Mouse (Mus musculus) T-helper 2 cell (primary cell): ENCODE measurements at regions not wholly inside any gene's neighbourhood (a gene's known extent, or its start where the extent isn't known, plus 50 kb on each side); places are given as distances from the start of the nearest gene placed in this dataset.

ENCODE experiments used
- in situ Hi-C: fragments of 300-600 bp; cut with MboI, MseI; formaldehyde crosslinking; loops from one replicate; pipeline ENCODE4 v1.15.1; 2025; ENCODE audit warnings: high pct_unique_total_duplicates

DNA sequence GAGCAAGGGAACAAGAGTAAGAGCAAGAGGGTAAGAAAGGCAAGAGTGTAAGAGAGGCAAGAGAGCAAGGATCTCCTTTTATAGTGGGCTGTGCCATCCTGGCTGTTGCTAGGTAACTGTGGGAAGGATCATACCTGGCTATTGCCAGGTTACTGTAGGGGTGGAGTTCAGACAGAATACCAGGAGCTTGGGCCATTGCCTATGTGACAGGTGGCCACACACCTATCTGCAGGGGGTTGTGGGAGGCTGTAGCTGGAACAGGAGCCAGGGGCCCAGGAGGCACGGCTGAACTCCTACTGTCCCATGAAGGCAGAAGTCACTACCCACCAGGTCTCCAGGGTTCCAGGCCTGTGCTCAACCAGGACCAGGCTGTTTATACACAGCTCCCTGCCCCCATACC, 1149.0 kb downstream of the 9330182O14Rik start:
- in situ Hi-C loops = no loop called here

DNA sequence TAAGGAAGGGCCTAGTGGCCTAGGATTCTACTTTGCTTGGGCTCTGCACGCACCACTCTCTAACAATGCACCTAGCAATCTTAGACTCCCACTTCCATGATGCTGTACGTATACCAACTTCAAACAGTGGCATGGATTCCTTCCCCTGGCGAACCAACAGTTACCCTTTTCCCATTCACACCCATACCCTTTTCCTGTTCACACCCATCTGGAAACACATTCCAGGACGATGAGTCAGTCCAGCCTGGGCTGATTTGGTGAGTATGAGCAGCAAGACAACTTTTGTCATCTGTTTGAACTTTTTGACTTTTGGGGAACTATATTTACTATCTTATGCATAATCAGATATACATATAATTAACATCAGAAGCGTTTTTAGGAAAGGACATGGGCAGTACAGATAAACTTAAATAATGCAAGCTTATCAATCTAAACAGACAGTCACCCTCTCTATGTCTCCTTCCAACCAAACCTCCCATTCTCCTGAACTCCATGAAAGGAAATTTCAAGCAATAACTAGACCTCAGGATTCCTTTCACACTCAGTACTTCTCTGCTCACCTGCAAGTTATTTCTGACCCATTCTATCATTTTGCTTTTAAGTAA, 1152.7 kb downstream of the 9330182O14Rik start:
- in situ Hi-C loops = no loop called here

DNA sequence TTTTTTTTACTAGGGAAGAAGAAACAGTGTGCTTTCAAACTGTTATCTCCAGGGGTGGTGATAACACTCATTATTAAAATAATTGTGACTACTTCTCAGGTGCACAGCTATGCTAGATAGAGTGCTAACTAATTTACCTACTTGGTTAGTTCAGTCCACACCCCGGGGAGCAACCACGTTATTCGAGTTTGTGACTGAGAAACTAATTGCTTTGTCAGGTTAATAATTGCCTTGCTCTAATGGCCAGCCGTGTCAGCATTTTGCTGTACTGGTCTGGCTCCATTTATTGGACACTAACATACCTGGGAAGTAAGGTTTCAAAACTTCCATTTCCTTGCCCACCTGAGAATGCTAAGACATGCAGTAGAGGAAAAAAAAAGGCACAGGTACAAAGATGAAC, 1163.3 kb downstream of the 9330182O14Rik start:
- in situ Hi-C loops = no loop called here

- in situ Hi-C loops = no loop called here
Measured at GRCm38 (mm10) chr15:41306638-41307037, 1172.5 kb downstream of the 9330182O14Rik start.

GRCm38 (mm10) chr15:41311728-41312320, 1177.7 kb downstream of the 9330182O14Rik start:
- in situ Hi-C loops = no loop called here

DNA sequence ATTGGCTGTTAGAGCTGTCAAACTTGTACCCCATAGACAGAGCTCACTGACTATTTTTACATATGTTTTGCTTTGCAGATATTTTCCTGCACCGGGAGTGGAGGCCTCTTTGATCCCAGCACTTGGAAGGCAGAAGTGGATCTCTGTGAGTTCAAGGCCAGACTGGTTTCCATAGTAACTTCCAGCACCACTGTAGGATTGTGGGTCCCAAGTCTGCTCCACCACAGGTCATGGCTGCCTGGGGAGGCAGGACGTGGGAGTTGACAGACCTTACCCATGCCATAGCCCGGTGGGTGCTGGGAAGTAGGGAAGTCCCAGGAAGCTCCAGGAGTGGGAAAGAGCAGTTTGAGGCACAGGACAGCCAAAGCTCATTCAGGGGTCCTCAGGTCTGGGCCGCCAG, 1180.8 kb downstream of the 9330182O14Rik start:
- in situ Hi-C loops = no loop called here

DNA sequence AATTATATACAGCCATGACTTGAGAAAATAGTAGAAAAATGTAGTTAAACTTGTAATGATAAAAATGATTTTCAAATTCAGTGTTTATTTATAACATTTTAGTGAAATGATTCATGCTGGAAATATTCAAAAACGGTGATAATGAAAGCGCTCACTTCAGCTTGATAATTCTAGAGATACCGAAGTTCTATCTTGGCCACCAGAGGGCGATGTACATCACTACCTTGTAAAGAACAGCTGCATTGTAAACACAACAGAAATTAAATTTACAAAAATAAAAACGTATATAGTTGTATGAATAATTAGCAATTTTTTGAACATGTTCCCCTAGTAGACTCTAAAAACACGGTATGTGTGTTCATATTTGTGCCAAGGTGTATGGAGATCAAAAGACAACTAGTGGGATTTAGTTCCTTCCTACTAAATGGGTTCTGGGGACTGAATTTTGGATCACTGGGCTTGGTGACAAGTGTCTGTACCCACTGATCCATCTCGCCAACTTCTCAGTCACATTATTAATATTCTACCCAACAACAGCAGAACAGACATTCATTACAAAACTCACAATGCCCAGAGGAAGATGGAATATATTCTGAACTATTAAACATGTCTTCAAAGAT, 1191.6 kb downstream of the 9330182O14Rik start:
- in situ Hi-C loops = loop anchor here (25.0 kb wide), 1 partner anchor 337 kb away; no protein-coding TSS in a partner anchor

GRCm38 (mm10) chr15:41329286-41329685, 1195.1 kb downstream of the 9330182O14Rik start:
- in situ Hi-C loops = loop anchor here (25.0 kb wide), 1 partner anchor 333 kb away; no protein-coding TSS in a partner anchor

- in situ Hi-C loops = loop anchor here (25.0 kb wide), 1 partner anchor 332 kb away; no protein-coding TSS in a partner anchor
Measured at GRCm38 (mm10) chr15:41330085-41330484, 1195.9 kb downstream of the 9330182O14Rik start.

GRCm38 (mm10) chr15:41332451-41332850, 1198.3 kb downstream of the 9330182O14Rik start:
- in situ Hi-C loops = loop anchor here (25.0 kb wide), 1 partner anchor 330 kb away; no protein-coding TSS in a partner anchor

GRCm38 (mm10) chr15:41333165-41333564, 1199.0 kb downstream of the 9330182O14Rik start:
- in situ Hi-C loops = loop anchor here (25.0 kb wide), 1 partner anchor 329 kb away; no protein-coding TSS in a partner anchor

DNA sequence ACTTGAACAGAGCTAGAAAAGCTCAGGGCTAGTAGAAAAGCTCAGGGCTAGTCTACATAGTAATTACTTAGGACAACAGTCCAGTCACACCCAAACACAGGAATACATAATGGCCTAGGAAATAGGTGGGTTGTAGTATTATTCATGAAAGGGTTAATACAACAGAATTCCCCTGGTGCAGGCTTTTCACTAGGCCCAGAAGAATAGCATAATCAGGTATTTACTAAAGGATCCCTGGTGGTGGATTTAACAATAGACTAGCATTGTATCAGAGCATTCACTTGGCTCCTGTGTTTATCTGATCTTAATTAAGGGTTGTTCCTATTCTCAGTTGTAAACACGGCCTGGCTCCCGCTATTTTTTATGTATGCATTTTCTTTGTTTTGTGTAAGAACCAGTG, 1206.5 kb downstream of the 9330182O14Rik start:
- in situ Hi-C loops = loop anchor here (25.0 kb wide), 1 partner anchor 322 kb away; no protein-coding TSS in a partner anchor

DNA sequence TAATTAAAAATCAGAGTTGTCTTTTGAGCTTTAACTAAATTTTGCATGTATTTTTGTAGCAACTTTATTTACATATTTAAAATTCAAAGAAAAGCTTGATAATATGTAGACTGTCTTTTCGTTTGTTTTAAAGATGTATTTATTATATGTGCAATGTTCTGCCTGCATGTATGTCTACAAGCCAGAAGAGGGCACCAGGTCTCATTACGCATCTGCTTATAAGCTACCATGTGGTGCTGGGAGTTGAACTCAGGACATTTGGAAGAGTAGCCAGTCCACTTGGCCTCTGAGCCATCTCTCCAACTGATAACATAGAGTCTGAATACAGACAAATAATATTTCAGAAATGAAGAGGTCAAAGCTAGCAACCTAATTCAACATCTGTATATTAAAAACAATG, 1211.4 kb downstream of the 9330182O14Rik start:
- in situ Hi-C loops = loop anchor here (25.0 kb wide), 1 partner anchor 317 kb away; no protein-coding TSS in a partner anchor

DNA sequence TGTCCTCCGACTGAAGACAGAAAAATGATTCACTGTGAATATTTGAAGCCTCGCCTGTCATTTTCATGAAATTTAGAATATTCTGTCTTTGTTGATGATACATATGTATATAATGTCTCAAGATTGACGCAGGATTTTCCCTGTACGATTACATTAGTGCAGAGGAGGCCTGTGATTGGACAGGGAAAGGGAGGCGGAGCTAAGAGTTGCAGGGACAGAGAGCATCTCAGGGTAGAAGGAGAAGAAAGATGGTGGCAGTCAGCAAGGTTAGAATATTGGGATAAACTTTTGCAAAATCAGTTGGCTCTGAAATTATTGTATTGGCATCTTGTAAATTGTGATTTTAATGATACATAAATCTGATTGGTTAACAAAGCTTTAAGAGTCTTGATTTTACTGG, 1213.1 kb downstream of the 9330182O14Rik start:
- in situ Hi-C loops = loop anchor here (25.0 kb wide), 1 partner anchor 315 kb away; no protein-coding TSS in a partner anchor

GRCm38 (mm10) chr15:41352129-41352528, 1218.0 kb downstream of the 9330182O14Rik start:
- in situ Hi-C loops = no loop called here

GRCm38 (mm10) chr15:41359276-41359675, 1225.1 kb downstream of the 9330182O14Rik start:
- in situ Hi-C loops = no loop called here

- in situ Hi-C loops = no loop called here
Measured at GRCm38 (mm10) chr15:41374669-41375068, 1240.5 kb downstream of the 9330182O14Rik start.

DNA sequence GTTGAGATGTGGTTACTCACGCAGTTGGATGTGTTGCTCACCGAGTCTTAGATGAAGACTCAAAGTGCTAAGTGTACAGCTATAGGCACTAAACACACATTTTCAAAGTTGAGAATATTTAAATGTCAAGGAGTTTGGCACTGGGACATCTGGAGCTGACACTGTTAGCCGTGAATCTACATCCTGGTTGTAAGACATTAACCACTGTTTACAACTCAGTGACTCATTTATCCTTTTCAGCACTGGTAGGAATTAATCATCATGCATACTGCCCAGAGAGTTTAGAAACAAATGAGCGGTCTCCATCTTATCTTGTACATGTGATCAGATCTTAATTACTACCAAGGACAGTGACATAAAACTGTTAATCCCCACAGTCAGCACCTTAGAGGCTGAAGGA, 1241.7 kb downstream of the 9330182O14Rik start:
- in situ Hi-C loops = no loop called here

DNA sequence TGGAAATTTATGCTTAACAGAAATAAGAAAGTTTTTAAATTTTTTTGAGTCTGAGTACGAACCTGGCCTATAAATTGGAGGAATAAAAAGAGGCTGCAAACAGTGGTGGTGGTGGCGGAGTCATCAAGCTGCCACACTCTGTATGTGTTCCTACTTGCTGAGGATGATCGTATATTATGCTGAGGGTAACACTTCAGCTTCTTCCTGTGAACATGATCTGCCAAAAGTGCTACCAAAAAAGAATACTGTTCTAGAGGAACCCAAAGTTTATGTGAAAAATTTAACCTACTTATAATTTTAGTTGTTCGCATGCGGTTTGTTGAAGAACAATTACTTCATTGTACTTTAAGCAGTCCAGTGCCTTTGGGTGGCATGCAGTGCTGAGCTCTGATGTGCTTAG, 1245.5 kb downstream of the 9330182O14Rik start:
- in situ Hi-C loops = no loop called here

DNA sequence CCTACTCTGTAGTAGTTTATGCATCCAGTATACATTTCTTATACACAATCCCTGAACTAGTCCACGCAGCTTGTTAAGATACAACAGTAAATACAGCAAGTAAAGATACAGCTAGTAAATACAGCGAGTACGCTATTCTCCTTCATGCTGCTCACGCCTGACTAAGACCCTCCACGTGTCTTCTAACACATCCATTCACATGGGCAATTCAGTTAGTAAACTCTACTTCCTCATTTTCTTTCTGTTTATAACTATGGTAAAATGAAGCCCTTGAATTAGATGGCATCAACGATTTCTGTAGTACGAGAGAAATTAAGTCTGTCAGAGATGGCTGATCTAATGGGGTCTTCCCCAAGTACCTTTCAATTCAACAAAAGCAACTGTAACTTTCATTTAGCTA, 1246.3 kb downstream of the 9330182O14Rik start:
- in situ Hi-C loops = no loop called here

- in situ Hi-C loops = no loop called here
Measured at GRCm38 (mm10) chr15:41390699-41391098, 1256.5 kb downstream of the 9330182O14Rik start.
